Mouse (Mus musculus): ENCODE measurements around the gene Gimap9. TPM values are rescaled to one million over a fixed set of nuclear protein-coding genes. Genes with fewer than 3 reads are reported as not detected.

The Gimap9 gene
- polyA plus RNA-seq, 1 experiment from 2014 or later, result 10.2 TPM

DNA sequence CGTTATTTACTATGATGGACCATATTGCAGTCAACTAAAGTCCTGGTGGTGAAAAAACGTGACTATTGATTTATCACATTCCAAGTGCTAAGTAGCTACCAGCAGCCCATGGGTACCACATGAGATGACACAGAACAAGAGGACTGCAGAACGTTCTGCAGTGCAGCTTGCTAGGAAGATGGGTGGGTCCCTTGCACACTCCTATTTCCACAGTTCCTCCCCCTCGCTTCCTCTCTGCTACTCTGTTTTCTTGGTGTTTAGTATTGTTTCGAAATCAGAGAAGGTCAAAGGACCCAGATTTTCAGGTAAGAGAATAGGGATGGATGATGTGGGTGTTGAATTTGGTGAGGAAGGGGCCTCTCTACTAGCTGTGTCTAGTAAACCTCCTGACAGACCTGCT is 8.4 kb downstream of the Gimap9 start, which contains the start of gene Gimap4:
Gimap4 (plus strand) TSS at position 231 of the 400 bp plus-strand sequence.
- H3K4me3 ChIP-seq (ENCODE audit: low read depth, low read length), result no peak within 1 kb of the TSS
- peak within 1 kb of the TSS; percentile 51; the same call in 1 of the 2 replicates for H3K27ac ChIP-seq (ENCODE audit: low read depth)
- H3K4me1 ChIP-seq (ENCODE audit: insufficient read depth), result 0 out of 2 replicates have a peak, but pooled peaks cover 7% of the 10 kb centered on the region
- H3K4me2 ChIP-seq (ENCODE audit: low read depth, low read length), result 0 out of 2 replicates have a peak within 1 kb of the TSS, but pooled peaks have one; percentile 0
- H3K9ac ChIP-seq (replicated peaks), result no peak within 1 kb of the TSS
- no peaks in the 10 kb centered on the region for H3K9me3 ChIP-seq (ENCODE audit: low read length)
- DNase-seq (peak; percentile 11), ATAC-seq (no peak)
- no peaks in the 10 kb centered on the region for H3K27me3 ChIP-seq (ENCODE audit: insufficient read depth, low read length)
- TF ChIP-seq EP300 (IDR thresholded peaks at IDR 0.05; ENCODE audit: low read depth) (no peak), CTCF (IDR thresholded peaks at IDR 0.05; ENCODE audit: low read depth) (no peak)
- no peaks in the 10 kb centered on the region for H3K36me3 ChIP-seq (replicated peaks; ENCODE audit: insufficient read depth, low read length)
- 25% methylated on average over 5 of the region's 5 CpGs for whole genome bisulfite sequencing (ENCODE audit: insufficient replicate concordance)

DNA sequence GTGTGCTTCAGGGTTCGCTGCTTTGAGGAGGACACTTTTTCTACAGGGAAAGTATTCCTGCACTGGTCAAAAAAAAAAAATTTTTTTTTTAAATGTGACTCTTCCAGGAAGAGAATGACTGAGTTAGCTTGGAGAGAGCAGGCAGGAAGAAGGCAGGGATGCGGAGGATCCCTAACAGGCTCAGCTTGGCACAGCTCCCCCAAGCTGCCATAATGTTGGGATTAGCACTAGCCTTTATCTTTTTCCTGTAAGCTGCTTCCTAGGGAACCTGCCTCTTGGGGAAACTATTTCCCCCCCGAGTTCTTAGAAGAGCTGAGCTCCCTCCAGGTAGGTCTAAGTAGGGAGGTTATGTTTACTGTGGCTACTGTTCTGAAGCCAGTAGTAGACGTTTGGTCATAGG is 8.9 kb downstream of the Gimap9 start:
- Histone ChIP-seq H3K36me3 (replicated peaks; ENCODE audit: insufficient read depth, low read length) (no peaks in the 10 kb centered on the region), H3K4me3 (ENCODE audit: low read depth, low read length) (no peak overlapping the region), H3K9ac (replicated peaks) (no peak overlapping the region), H3K9me3 (ENCODE audit: low read length) (no peaks in the 10 kb centered on the region), H3K27me3 (ENCODE audit: insufficient read depth, low read length) (no peaks in the 10 kb centered on the region), H3K4me1 (ENCODE audit: insufficient read depth) (0 out of 2 replicates have a peak, but pooled peaks cover 7% of the 10 kb centered on the region), H3K4me2 (ENCODE audit: low read depth, low read length) (0 out of 2 replicates have a peak overlapping the region, but pooled peaks have one; percentile 0), H3K27ac (ENCODE audit: low read depth) (peak overlapping the region; percentile 51; the same call in 1 of the 2 replicates)
- TF ChIP-seq CTCF (IDR thresholded peaks at IDR 0.05; ENCODE audit: low read depth), result 0 out of 2 replicates have a peak, but pooled peaks have one; percentile 9
- no peak for TF ChIP-seq EP300 (IDR thresholded peaks at IDR 0.05; ENCODE audit: low read depth)
- DNase-seq (peak; percentile 10), ATAC-seq (no peak)
- 58% methylated on average over 4 of the region's 4 CpGs for WGBS (ENCODE audit: insufficient replicate concordance)

DNA sequence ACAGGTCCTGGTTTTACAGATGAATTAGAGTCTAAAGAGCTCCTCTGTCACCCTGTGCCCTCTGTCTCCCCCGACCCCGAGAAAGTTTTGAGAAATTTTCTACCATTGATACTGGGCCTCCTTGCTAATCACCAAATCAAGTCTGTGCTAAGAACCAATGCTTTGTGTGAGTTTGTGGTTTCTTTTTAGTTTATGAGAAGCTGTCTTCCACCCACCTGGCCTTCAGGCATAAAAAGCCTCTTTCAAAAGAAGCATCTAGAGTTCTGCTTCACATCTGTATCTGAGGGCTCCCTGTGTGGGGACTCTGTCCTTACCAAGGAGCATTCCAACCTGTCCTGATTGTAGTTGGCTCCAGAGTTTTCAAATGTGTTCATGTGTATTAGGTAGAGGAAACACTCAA is 9.3 kb downstream of the Gimap9 start:
- TF ChIP-seq EP300 (IDR thresholded peaks at IDR 0.05; ENCODE audit: low read depth), result no peak
- TF ChIP-seq CTCF (IDR thresholded peaks at IDR 0.05; ENCODE audit: low read depth), result no peak
- H3K4me3 ChIP-seq (ENCODE audit: low read depth, low read length), result no peak overlapping the region
- H3K9me3 ChIP-seq (ENCODE audit: low read length), result no peaks in the 10 kb centered on the region
- ATAC-seq (no peak), DNase-seq (peak; percentile 1)
- H3K27ac ChIP-seq (ENCODE audit: low read depth), result peak overlapping the region; percentile 51; the same call in 1 of the 2 replicates
- 0 out of 2 replicates have a peak, but pooled peaks cover 7% of the 10 kb centered on the region for H3K4me1 ChIP-seq (ENCODE audit: insufficient read depth)
- 0 out of 2 replicates have a peak overlapping the region, but pooled peaks have one; percentile 0 for H3K4me2 ChIP-seq (ENCODE audit: low read depth, low read length)
- WGBS (ENCODE audit: insufficient replicate concordance), result 62% methylated on average over 2 of the region's 2 CpGs
- H3K36me3 ChIP-seq (replicated peaks; ENCODE audit: insufficient read depth, low read length), result no peaks in the 10 kb centered on the region
- H3K27me3 ChIP-seq (ENCODE audit: insufficient read depth, low read length), result no peaks in the 10 kb centered on the region
- no peak overlapping the region for H3K9ac ChIP-seq (replicated peaks)

DNA sequence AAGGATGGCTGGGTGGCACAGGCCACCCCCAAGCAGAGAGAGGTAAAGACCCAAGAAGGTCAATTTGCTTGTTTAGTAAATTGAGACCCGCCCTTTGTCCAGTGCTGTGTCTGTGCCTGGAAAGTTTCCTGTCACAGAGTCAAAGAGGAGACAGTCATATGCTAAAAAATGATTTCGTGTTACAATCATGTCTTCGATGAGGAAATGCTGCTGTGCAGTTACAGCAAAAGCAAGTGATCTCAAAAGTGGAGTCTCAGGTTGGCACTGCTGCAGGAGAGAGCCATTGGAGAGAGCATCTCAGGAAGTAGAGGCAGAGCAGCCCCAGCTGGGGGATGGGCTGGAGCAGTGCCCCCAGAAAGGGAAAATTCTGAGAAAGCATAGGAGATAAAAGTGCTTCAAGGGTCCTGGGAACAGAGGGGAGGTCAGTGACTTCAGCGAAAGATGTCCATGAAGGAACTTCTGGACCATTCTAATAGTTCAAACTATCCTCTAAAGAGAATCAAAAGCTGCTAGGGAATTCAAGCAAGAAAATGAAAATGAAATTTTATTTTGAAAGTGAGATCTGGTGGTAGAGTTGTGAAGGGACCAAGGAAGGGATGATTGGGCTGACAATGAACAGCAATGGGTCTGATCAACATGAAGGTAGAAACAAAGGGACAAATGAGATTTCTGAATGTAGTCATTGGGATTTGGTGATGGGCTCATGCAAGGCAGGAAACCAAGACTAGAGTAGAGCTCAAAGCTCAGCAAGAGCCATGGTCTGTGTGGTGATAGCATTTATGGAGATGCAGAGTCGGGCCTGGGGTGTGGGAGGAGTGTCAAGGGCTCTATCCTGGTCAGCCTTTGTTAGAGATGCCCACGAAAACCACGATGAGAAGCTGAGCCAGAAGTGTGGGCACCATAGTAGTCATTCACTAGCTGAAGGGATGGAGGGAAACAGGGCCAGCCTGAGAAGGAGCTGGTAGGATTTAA is 10.1 kb downstream of the Gimap9 start:
- Histone ChIP-seq H3K9me3 (ENCODE audit: low read length) (no peaks in the 10 kb centered on the region), H3K27ac (ENCODE audit: low read depth) (peak overlapping the region; percentile 51; the same call in 1 of the 2 replicates), H3K4me3 (ENCODE audit: low read depth, low read length) (no peak overlapping the region), H3K9ac (replicated peaks) (no peak overlapping the region), H3K4me1 (ENCODE audit: insufficient read depth) (0 out of 2 replicates have a peak, but pooled peaks cover 7% of the 10 kb centered on the region), H3K27me3 (ENCODE audit: insufficient read depth, low read length) (no peaks in the 10 kb centered on the region), H3K36me3 (replicated peaks; ENCODE audit: insufficient read depth, low read length) (no peaks in the 10 kb centered on the region), H3K4me2 (ENCODE audit: low read depth, low read length) (0 out of 2 replicates have a peak overlapping the region, but pooled peaks have one; percentile 0)
- no peak for TF ChIP-seq CTCF (IDR thresholded peaks at IDR 0.05; ENCODE audit: low read depth)
- TF ChIP-seq EP300 (IDR thresholded peaks at IDR 0.05; ENCODE audit: low read depth), result no peak
- WGBS (ENCODE audit: insufficient replicate concordance), result 56% methylated on average over 7 of the region's 7 CpGs
- ATAC-seq, result no peak
- peak; percentile 8 for DNase-seq

DNA sequence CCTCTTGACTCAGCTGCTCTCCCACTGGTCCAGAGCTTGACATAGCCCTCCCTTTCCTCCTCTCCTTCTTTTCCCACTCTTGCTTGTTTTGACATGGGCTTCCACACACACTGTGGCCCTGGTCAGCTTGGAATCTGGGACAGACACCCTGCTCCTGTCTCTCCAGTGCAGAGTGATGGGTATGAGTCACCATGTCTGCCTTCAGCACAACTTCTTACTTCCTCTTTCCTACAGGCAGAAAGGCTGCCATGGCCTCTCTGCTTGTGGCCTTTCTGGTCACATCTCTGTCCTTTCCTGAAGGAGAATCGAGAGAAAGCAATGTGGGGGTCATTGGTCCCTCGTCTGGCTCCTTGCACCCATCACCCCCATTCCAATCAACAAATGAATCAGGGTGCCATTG is 11.1 kb downstream of the Gimap9 start:
- ATAC-seq (no peak), DNase-seq (no peak)
- Histone ChIP-seq H3K4me2 (ENCODE audit: low read depth, low read length) (no peak overlapping the region), H3K4me3 (ENCODE audit: low read depth, low read length) (no peak overlapping the region), H3K27ac (ENCODE audit: low read depth) (peak overlapping the region; percentile 31), H3K9me3 (ENCODE audit: low read length) (no peaks in the 10 kb centered on the region), H3K36me3 (replicated peaks; ENCODE audit: insufficient read depth, low read length) (no peaks in the 10 kb centered on the region), H3K4me1 (ENCODE audit: insufficient read depth) (0 out of 2 replicates have a peak, but pooled peaks cover 7% of the 10 kb centered on the region), H3K27me3 (ENCODE audit: insufficient read depth, low read length) (no peaks in the 10 kb centered on the region), H3K9ac (replicated peaks) (no peak overlapping the region)
- WGBS (ENCODE audit: insufficient replicate concordance), result 44% methylated on average over 2 of the region's 2 CpGs
- no peak for TF ChIP-seq CTCF (IDR thresholded peaks at IDR 0.05; ENCODE audit: low read depth)
- no peak for TF ChIP-seq EP300 (IDR thresholded peaks at IDR 0.05; ENCODE audit: low read depth)

DNA sequence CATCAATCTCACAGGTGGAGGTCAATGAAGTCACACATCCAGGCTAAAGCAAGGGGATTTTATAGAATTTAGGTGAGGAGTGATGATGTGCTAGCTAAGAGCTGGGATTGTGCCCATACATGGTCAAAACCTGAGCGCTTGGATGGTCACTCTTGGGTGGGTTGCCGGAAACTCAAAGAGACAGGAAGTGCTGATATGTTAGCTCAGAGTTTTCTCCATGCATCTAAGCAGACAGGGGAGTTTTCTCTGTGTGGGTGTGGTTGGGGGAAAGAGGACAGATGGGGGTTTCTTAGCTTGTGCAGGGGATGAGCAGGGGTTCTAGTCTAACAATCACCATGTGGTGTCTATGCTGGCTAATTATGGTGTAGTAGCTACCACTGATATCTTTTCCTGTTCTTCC is 13.4 kb downstream of the Gimap9 start:
- 62% methylated on average over 2 of the region's 2 CpGs for WGBS (ENCODE audit: insufficient replicate concordance)
- no peak overlapping the region for H3K9ac ChIP-seq (replicated peaks)
- no peak overlapping the region for H3K27ac ChIP-seq (ENCODE audit: low read depth)
- no peak for TF ChIP-seq EP300 (IDR thresholded peaks at IDR 0.05; ENCODE audit: low read depth)
- TF ChIP-seq CTCF (IDR thresholded peaks at IDR 0.05; ENCODE audit: low read depth), result no peak
- no peak overlapping the region for H3K4me2 ChIP-seq (ENCODE audit: low read depth, low read length)
- no peaks in the 10 kb centered on the region for H3K9me3 ChIP-seq (ENCODE audit: low read length)
- no peak for ATAC-seq
- no peak for DNase-seq
- H3K36me3 ChIP-seq (replicated peaks; ENCODE audit: insufficient read depth, low read length), result no peaks in the 10 kb centered on the region
- no peak overlapping the region for H3K4me3 ChIP-seq (ENCODE audit: low read depth, low read length)
- H3K4me1 ChIP-seq (ENCODE audit: insufficient read depth), result 0 out of 2 replicates have a peak, but pooled peaks cover 3% of the 10 kb centered on the region
- no peaks in the 10 kb centered on the region for H3K27me3 ChIP-seq (ENCODE audit: insufficient read depth, low read length)

Measured in liver, postnatal 0 days (tissue).